Mouse (Mus musculus) spleen, postnatal 4 days (tissue): ENCODE measurements at regions not wholly inside any gene's neighbourhood (a gene's known extent, or its start where the extent isn't known, plus 50 kb on each side); places are given as distances from the start of the nearest gene placed in this dataset.

ENCODE experiments used
- DNase-seq, 2 experiments: peaks; one replicate each; pipeline ENCODE4 v3.0.0; 2022; ENCODE audit warnings: low spot score in 2 of 2

DNA sequence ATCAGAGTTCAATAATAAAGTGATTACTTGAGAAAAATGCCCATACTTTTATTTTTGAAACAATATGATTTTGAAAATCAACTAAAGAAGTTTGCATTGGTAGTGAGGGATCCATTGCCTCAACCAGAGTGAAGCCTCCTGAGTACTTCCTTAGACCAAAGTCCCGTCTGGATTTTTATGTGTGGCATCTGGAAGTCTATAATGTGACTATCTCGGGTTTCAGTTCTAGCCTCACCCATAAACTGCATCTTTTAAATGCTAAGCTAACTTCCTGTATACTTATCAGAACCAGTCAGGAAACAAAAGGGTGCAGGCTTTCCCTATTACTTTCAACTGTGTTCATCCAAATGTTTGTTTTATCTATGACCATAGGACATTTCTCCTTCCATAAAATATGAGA is 178.8 kb downstream of the Spry2 start:
- DNase-seq: no peak

DNA sequence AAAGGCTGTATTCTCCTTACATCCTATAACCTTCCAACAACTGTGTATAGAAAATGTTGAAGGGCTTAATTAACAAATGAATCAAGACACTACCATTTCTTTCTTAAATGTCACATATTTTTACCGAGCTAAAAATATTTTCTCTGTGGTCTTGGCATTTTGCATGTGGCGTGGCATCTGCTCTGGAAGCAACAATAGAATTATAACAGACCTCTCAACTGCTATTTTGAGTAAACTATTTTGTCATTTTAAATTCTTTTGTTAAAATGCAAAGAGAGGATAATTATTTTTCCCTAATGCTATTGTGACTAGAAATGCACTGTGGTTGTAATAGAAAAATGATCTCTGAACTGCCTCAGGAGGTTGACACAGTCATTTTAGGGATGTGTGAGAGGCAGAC is 187.9 kb downstream of the Spry2 start:
- DNase-seq: no peak

DNA sequence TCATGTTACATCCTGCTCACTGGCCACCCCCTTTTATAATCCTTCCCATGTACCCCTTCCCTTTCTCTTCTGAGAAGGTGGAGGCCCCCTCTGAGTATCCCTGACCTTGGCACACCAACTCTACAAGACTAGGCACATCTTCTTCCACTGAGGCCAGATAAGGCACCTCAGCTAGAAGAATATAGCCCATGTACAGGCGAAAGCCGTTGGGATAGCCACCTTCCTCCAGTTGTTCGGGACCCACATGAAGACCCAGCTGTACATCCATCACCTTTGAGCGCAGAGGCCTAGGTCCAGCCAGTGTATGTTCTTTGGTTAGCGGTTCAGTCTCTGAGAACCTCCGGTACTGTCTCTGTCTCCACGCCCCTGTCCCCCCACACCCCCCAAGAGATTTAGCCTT is 189.9 kb downstream of the Spry2 start:
- no peak for DNase-seq

DNA sequence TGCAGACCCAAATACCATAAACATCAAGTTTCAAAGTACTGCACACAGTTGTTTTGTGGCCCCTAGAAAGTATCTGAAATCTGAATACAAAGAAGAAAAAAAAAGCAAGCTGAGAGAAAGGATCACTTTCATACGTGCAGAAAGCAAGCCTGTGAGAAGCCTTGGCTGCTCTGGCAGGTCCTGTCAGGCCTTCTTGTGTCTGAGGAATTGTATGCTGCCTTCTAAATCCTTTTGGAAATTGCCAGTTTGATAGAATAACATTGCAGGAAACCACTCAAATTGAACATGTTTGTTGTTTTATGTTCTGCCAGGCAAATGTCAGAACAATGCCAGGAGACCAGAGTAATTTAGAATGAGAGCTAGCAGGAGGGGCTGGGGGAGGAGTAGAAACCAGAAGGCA is 198.0 kb downstream of the Spry2 start:
- DNase-seq: no peak

DNA sequence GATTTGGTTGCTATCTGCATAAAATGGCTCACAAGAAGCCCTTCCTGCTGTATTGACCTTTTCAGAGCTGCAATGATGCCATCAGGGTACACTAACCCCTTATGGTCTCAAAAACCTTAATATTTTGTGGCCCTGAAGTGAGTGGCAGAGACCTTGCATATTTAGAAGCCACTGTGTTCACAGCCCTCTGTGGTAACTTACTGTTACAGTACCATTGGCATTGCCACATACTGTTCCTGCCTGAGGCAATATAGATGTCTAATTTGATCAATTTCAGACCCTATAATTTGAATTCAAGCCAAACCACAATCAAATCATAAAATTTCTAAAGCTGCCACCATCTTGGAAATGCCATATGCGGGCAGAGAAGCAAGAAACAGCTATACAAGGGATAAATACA is 198.5 kb downstream of the Spry2 start:
- DNase-seq: no peak

DNA sequence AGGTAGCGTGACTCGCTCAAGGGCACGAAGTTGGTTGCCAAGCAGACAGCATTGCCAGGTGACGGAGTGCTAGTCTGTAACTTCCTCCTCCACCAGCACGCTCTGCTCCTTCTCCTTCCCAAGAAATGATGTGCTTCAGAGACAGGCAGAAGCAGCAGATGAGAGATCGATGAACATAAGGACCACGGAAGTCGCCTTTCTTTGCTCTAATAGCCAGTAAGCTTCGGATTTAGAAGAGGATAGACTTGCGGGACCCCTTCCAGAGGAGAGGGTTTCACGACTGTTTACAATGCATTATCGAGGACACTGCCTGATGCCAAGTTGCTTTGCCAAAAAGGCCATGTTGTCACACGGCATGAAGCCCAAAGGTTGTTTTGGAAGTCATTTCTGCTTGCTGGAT is 199.2 kb downstream of the Spry2 start:
- no peak for DNase-seq

DNA sequence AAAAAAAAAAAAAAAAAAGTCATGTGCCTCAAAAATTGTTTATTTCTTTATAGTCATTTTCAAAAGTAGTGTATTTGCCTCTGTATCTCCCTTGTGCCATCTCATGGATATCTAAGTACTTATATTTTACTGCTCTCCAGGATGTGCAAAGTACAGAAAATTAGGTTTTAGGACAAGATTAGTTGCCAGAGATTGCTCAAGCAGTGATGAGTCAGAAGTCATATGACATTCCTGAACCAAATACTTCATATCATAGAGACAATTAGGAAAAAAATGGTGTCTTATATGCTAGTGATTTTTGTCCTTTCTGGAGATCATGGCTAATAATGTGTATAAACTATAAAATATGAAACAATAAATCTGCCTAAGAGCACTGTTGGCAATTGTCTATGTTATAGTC is 201.7 kb downstream of the Spry2 start:
- no peak for DNase-seq

DNA sequence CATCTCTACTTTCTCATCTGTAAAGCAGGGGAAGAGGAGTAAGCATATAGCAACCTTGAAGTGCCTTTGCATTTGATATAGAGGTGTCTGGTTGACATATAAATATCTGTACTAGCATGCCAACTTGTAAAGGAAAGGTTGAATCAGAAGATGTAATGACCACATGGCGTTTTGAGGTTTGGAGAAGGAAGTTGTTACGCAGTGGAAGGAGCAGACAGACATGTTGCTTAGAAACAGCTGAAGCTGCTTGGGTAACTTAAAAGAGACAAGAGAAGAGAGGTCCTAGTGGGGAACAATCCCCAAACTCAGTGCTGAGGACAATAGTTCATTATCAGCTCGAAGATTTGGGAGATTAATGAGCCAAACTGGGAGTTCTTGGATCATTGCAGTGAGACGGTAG is 202.9 kb downstream of the Spry2 start:
- no peak for DNase-seq

DNA sequence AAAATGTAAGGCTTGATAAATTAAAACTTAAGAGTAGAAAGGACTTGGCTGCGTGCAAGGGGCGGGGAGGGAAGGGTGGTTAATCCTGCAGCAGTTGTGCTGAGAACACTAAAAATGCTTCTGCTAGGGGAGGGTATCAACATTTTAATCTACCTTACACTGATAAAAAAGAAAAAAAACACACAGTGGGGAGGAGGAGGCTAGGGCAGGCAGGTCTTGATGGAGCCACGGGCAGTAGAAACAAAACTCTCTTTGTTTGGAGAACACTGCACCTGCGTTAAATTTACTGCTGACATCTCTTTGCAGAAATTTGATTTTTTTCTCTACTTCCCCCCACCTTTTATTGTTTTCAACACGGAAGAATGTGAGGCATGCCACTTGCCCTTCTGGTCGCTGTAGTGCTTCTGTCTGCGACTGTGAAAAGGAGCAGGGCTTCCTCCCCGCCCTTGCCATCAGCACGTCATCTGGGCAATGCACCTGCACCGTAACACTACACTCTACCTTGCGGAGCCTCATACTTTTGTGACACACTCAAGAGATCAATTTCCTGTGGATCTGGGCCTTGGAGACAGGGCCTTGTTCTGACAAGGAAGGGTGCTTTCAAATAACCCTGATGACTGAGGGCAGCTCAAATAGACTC is 211.7 kb downstream of the Spry2 start:
- no peak for DNase-seq

DNA sequence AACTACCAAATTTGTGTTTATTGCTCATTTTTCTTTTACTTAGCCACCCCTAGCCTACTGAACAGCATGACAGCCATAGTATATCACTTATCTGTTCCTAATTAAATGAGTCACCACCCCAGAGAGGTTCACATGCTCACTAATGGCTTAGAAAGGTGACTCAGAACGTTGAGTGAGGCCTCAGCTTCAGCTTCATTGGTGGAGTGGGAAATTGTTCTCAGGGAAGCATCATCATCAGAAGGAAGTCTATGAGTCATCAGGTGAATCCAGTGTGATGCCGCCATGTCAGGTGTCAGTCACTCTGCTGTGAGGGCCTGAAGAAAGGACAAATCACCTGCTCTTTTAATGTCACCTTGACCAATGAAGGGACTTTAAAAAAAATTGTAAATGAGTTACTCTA is 212.3 kb downstream of the Spry2 start:
- no peak for DNase-seq

DNA sequence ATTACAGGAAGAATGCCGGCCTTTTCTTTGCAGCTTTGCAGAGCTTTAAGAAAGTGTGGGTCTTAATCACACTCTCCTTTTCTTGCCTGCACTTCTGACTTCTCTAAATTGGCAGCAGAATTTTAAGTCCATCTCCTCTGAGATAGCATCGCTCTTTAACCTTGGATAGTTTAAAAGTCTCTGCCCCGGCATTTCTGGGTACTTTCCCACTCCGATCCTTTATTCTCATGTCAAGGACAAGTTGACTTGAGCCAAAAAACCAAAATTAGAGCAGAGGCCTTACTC is 220.0 kb downstream of the Spry2 start:
- no peak for DNase-seq

DNA sequence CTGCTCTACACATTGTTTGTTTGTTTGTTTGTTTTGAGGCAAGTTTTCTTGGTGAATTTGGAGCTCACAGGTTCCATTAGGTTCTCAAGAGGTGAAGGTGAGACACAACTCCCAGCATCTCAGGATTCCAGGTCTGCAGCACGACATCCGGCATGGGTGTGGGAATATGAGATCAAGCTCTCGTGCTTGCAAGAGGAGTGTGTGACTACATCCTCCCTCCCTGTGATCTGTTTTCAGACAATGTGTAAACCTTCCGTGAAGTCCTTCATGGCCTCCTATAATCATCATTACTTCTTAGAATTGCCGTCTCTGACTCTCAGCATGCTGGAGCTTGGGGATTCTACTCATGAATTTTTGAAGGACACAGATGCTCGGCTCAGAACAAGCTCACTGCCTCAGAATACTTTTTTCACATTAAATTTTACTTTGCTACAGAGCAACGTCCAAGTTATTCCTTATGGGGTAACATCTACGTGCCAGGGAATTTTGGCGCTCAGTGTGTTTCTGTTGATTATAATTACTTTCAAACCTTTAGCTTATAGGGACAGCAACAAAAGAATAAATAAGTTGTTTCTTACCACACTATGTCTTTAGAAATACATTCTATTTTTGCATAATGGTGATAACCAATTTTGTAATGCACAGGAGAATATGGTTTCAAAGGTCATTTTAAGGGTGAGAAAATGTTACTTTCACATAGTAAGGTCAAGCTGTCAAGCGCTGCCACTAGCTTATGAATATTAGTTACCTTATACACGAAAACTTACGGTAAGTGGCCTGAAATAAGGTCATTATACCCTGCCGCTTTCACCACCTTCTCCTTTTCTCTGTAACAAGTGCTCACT is 220.6 kb downstream of the Spry2 start:
- no peak for DNase-seq

DNA sequence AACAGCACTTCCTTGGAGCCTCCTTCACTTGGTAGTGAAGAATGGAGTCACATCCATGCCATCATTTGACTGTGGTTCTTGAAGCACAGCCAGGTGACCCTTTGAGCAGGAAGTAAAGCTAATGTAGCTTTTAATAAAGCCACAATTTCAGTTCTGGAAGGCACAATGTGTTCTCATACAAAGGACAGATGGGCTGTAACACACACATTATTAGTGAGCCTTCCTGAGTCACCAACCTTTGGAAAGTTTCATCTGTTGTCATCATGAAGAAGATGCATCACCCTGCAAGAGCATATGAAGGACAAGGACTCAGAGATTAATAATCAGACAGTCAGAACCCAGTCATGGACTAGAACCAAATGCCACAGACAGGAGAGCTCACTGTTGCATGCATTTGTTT is 221.6 kb downstream of the Spry2 start:
- DNase-seq: no peak

DNA sequence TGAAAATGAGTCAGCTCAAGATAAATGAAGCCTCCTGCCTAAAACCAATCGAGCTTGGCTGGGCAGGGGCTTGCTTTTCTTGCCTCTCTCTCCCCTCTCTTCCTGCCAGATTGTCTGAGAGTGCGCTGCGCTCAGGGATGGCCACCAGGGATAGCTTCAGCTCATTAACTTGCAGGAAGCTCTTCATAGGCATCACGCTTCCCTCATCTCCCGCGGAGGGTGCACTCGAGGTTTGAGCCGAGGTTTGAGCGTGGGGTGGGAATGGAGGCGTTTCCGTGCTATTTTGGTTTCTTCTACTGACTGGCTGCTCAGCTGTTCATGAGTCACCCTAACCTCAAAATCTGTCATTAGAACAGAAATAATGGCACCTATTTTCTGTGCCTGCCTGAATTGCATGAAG is 227.7 kb downstream of the Spry2 start:
- DNase-seq: no peak

DNA sequence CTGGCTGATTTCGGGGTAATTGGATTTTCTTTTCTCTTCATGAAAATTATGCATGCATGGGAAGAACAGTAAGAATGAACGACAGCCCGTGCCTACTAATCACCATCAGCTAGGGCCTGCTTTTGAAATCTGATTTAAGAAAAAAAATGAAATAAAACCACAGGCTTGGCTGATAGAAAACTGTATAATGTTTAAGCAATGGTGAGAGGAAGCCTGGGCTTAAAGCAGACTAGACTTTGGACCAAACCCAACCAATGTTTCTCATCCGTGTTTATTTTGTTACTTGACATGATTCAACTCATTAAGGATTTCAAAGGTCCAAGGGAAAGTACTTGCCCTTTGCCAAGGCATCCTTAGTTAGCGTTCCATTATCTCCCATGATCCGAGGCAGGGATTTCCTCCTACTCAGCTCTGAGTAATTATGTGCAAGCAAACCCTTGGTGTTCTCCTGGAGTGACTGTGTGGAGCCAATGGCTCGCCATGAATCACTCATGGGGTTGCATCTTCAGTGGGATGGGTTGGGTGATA is 231.9 kb downstream of the Spry2 start:
- DNase-seq: no peak

DNA sequence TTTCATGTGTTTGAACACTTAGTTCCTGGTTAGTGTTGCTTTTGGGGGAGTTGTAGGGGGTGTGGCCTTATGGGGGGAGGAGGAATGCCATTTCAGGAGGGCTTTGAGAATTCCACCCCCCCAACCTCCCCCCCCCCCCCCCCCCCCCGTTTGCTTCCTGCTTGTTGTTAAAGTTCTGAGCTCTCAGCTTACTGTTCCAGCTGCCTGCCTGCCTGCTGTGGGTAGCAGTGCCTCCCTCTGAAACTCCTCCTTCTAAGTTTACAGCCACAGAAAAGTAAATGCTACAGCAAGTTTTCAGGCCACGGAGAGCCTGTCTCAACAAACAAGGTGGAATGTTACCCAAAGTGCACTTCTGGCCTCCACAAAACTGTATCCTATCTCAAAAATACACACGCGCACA is 233.1 kb downstream of the Spry2 start:
- DNase-seq: no peak

DNA sequence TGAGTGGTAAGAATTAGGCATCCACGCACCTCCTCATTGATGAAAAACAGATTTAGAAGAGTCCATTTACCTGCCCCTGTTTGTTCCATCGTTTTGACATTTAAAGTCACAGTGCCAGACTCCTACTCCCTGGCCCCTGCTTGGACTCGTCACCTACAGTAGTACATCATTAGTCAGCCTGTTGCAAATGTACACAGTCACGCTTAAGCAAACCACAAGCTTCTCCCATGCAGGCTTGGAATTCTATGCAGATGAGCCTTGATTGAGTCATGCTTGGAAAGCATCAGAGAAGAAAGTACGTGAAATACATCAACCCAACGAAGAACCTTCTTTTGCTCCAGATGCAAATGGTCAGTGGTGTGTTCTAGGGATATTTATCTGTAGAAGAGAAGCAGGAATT is 233.8 kb downstream of the Spry2 start:
- DNase-seq: no peak

DNA sequence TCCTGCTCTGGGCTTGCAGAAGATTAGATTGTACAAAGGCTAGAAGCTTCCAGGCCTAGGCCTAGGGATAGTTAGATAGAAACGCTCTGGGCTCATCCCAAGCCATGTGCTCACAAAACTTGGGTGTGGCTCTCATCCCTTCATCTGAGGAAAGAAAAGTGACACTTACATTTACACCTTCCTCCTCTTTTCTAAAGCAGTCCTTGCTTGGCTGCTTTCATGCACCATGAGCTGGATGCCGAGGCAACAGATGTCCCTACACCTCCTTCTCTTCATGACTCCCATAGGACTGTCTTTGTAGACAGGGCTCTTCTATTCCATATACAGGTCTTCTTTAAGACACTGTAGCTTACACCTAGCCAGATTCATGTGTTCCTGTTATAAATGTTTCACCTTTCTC is 238.3 kb downstream of the Spry2 start:
- no peak for DNase-seq

DNA sequence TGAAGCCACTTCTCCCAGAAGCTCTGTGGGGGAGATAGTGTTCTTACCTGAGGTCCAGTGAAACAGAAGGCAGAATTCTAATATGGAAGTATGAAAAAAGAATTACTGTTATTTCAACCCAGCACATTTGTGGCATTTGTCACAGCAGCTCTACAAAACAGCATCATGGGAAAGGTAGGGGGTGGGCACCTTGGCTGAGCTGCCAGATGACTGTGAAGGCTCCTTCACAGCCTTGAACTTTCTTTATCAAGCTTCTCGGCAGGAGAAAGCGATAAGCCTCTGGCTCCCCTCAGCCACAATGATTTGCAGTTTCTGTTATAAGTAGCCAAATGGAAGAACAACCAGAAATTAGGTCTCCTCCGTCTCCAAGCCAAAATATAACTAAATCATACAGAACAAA is 249.5 kb downstream of the Spry2 start:
- no peak for DNase-seq

DNA sequence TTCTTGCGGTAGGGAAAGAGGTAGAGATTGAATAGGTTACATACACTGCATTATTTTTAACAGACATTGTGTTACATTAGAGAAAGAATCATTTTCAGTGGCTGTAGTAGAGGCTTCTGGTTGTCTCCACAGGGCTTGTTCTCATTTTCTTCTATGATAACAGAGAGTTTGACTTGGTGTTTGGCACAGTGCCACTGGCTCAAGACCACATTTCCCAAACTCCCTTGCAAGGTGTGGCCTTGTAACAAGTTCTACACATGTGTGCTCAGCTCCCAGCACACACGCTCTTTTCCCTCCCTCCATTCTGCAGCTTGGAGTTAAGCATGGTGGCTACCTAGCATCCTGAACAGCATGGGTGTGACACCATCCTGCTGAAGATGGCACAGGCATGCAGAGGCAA is 252.2 kb downstream of the Spry2 start:
- no peak for DNase-seq

DNA sequence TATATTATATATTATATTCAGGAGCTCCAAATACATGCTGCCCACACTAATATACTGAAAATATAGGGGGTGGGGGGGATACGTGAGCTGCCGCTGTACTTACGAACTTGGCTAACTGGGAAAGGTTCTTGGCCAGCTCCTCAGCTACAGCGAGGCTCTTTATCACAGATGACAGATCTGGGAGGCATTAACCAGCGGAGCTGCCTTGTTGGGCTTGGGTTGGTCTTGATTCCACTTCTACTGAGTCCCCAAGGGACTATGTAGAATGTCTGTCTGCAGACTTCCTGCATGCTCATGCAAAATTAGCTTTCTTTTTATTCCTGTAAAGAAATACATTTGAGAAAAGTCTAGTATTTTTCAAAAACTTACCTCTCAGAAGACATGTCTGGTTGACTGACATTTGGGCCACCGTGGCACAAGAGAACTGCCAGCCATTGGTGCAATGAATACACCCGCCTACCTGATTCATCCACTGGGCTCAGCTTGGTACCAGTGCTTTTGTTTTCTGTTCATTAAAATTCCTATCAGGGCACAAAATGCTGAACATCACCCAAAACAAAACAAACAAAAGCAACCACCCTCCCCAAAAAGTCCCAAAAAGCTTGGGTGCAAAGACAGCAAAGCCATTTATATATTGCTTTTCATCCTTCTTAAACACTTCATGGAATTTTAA is 253.2 kb downstream of the Spry2 start:
- DNase-seq: no peak

DNA sequence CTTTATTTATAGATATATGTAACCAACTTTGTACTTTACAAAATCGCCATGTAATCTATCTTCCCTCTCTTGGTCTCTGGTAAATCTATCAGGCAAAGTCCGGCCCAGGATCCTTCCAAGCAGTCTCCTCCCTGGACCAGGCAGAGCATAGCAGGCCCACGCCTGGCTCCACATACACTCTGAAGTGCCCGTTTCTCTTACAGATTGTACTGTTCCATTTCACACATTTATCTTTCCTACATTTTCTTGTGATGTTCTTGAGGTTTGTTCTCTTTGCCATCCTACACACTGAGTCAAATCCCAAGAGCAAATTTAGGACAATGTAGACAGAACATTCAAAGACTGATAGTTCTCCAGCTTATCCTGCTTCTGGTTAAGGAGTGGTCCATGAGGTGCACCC is 264.3 kb downstream of the Spry2 start:
- no peak for DNase-seq

DNA sequence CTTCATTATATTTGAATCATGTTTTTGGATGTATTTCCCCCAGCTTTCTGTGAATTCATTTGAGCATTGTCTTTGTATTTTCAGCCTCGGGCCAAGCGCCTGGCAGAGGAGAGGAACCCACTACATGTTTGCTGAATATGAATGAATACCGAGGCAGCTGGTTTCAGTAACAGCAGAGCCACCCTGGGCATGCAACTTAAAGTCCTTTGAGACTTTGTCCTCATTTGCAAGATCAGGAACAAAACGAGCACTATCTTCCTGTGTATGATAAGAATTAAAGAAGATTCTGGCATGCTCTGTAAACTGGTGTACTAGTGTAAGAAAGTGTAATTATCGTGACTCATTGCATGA is 265.0 kb downstream of the Spry2 start:
- no peak for DNase-seq
